Mouse (Mus musculus) splenic B cell, adult 2 months (primary cell): Measurements from ENCODE around the gene Ppp1cb.
"Not testable (repeated sequence)": the region's sequence is repeated elsewhere in the genome, so short reads cannot be mapped to it uniquely, and the experiment has no call there.

Experiments used
- DNase-seq: peaks from one replicate; pipeline ENCODE4 v3.0.0-alpha.2; 2011; ENCODE audit warnings: low read depth, low spot score
- H3K27me3 ChIP-seq: 2 replicates; pipeline ENCODE4 v1.6.1; 2012; ENCODE audit warnings: mild to moderate bottlenecking, low read length, moderate library complexity, mixed read lengths; ENCODE audit not compliant: control insufficient read depth, poor library complexity, insufficient read depth, severe bottlenecking
- H3K36me3 ChIP-seq: 2 replicates; pipeline ENCODE4 v1.6.1; 2012; ENCODE audit warnings: mild to moderate bottlenecking, low read length, moderate library complexity, mixed read lengths; ENCODE audit not compliant: control insufficient read depth, poor library complexity, insufficient read depth, severe bottlenecking

Ppp1cb gene

DNA sequence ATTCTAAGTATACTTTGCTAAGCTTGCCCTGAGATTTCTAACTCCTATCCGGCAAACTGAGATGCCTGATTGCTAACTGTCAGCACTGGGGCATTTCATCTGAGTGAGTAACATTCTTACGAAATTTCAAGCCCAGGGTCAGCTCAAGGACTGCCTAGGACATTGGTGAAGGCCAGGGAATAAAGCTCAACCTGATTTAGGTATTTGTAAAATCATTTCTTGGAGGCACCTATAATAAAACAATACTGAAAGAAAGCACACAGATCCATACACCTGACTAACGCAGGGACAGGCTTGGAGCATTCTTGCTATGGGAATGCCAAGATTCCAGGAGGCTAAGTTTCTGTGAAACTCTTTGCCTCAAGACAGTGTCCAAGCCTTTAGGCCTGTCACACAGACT is 24.3 kb upstream of the Ppp1cb start:
- DNase-seq, H3K27me3 ChIP-seq, H3K36me3 ChIP-seq: not testable (repeated sequence)

DNA sequence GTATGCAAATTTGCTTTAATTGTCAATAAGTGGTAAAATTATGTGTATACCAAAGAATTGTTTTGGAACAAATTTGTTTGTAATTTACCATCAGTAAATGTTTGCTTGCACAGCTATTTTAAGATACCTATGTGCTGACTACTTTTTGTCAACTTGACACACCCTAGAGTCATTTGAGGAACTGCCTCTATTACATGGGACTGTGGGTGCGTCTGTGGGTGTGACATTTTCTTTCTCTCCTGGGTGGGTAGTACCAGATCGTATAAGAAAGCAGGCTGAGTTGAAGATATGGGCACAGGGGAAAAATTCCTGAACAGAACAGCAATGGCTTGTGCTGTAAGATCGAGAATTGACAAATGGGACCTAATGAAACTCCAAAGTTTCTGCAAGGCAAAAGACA is 23.0 kb upstream of the Ppp1cb start:
- no peak for DNase-seq
- no peaks in the 10 kb centered on the region for H3K36me3 ChIP-seq
- no peaks in the 10 kb centered on the region for H3K27me3 ChIP-seq

- no peak for DNase-seq
- no peaks in the 10 kb centered on the region for H3K36me3 ChIP-seq
Measured at GRCm38 (mm10) chr5:32437901-32438563, 20.6 kb upstream of the Ppp1cb start.

DNA sequence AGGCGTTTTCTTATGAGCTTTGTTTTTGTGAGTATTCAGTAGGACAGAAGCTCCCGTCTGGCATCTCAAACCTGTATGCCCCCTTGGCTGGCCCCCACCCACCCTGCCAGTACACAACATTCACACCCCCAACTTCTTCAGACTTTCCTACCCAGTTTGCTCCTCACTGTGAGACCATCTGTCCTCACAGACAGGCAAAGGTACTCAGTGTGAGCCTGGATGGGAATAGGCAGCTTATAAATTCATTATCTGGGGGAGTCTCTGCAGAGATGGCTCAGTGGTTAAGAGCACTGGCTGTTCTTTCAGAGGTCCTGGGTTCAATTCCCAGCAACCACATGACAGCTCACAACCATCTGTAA is 20.1 kb upstream of the Ppp1cb start:
- H3K36me3 ChIP-seq: no peaks in the 10 kb centered on the region
- no peaks in the 10 kb centered on the region for H3K27me3 ChIP-seq
- DNase-seq: no peak

More at GRCm38 (mm10) chr5:32437901-32438563, 20.6 kb upstream of the Ppp1cb start:
- no peaks in the 10 kb centered on the region for H3K27me3 ChIP-seq

- H3K27me3 ChIP-seq: no peaks in the 10 kb centered on the region
Measured at GRCm38 (mm10) chr5:32441336-32441735, 17.3 kb upstream of the Ppp1cb start.

GRCm38 (mm10) chr5:32441992-32442575 is 16.6 kb upstream of the Ppp1cb start:
- H3K36me3 ChIP-seq: no peaks in the 10 kb centered on the region
- no peak for DNase-seq
- no peaks in the 10 kb centered on the region for H3K27me3 ChIP-seq

More at GRCm38 (mm10) chr5:32441336-32441735, 17.3 kb upstream of the Ppp1cb start:
- no peaks in the 10 kb centered on the region for H3K36me3 ChIP-seq
- no peak for DNase-seq

GRCm38 (mm10) chr5:32443906-32444305 is 14.7 kb upstream of the Ppp1cb start:
- no peak for DNase-seq
- no peaks in the 10 kb centered on the region for H3K36me3 ChIP-seq

GRCm38 (mm10) chr5:32445287-32445921 is 13.2 kb upstream of the Ppp1cb start:
- Histone ChIP-seq H3K27me3 (no peaks in the 10 kb centered on the region), H3K36me3 (no peaks in the 10 kb centered on the region)
- DNase-seq: no peak

More at GRCm38 (mm10) chr5:32443906-32444305, 14.7 kb upstream of the Ppp1cb start:
- no peaks in the 10 kb centered on the region for H3K27me3 ChIP-seq

GRCm38 (mm10) chr5:32446394-32446793 is 12.2 kb upstream of the Ppp1cb start:
- Histone ChIP-seq H3K36me3 (no peaks in the 10 kb centered on the region), H3K27me3 (no peaks in the 10 kb centered on the region)
- DNase-seq: no peak

GRCm38 (mm10) chr5:32446810-32447209 is 11.8 kb upstream of the Ppp1cb start:
- no peaks in the 10 kb centered on the region for H3K36me3 ChIP-seq
- H3K27me3 ChIP-seq: no peaks in the 10 kb centered on the region

GRCm38 (mm10) chr5:32459251-32459881 is 723 bp downstream of the Ppp1cb start:
- no peak for DNase-seq
- no peaks in the 10 kb centered on the region for H3K27me3 ChIP-seq
- no peaks in the 10 kb centered on the region for H3K36me3 ChIP-seq

More at GRCm38 (mm10) chr5:32446810-32447209, 11.8 kb upstream of the Ppp1cb start:
- DNase-seq: no peak

GRCm38 (mm10) chr5:32459882-32460751 is 1.5 kb downstream of the Ppp1cb start:
- Histone ChIP-seq H3K27me3 (no peaks in the 10 kb centered on the region), H3K36me3 (no peaks in the 10 kb centered on the region)
- peak; percentile 28 for DNase-seq

GRCm38 (mm10) chr5:32460973-32461372 is 2.3 kb downstream of the Ppp1cb start:
- Histone ChIP-seq H3K36me3 (no peaks in the 10 kb centered on the region), H3K27me3 (no peaks in the 10 kb centered on the region)
- DNase-seq: no peak

GRCm38 (mm10) chr5:32472332-32473028 is 13.8 kb downstream of the Ppp1cb start:
- Histone ChIP-seq H3K36me3 (no peaks in the 10 kb centered on the region), H3K27me3 (no peaks in the 10 kb centered on the region)
- DNase-seq: no peak
